Mouse (Mus musculus) liver, embryonic 14.5 days (tissue): ENCODE measurements around the gene Shank2.
A peak's percentile ranks its signal among the peaks of the same experiment; 100 is the strongest.

Source experiments
- CTCF ChIP-seq: IDR thresholded peaks from 2 replicates; pipeline ENCODE4 v1.5.1; 2016; ENCODE audit warnings: antibody characterized with exemption, low read depth, control low read depth
- EP300 ChIP-seq: IDR thresholded peaks from 2 replicates; pipeline ENCODE4 v1.6.1; 2016; ENCODE audit warnings: antibody characterized with exemption, low read depth

DNA sequence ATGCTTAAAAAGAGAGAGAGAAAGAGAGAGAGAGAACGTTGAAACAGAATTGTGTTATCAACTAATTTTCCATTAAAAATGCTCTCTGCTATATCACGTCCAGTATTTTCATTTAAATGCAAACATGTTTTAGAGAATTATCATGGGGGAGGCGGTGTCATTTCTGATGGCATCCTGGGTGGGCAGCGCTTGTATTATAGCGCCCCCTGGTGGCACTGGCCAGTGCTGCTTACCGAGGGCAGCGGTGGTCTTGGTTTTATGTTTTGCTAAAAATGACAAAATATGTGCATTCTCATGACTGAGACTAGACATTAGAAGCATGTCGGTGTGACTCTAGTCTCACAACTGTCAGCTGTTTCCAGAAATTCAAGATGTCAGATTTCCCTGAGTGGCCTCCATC is 424.2 kb downstream of the Shank2 start:
- TF ChIP-seq EP300 (no peak), CTCF (peak; percentile 94)
